Mouse (Mus musculus): ENCODE data around the gene Rfwd3.
"Not testable (repeated sequence)": the region's sequence is repeated elsewhere in the genome, so short reads cannot be mapped to it uniquely, and the experiment has no call there.

Rfwd3 gene

GRCm38 (mm10) chr8:111299821-111300568 is at the start of gene Rfwd3:
Rfwd3 (minus strand) TSS chr8:111300222.
- peak; percentile 99 for DNase-seq

GRCm38 (mm10) chr8:111343225-111343624 is 43.2 kb upstream of the Rfwd3 start:
- peak; percentile 78 for DNase-seq

- DNase-seq: no peak
These were observed 40.2 kb upstream of the Rfwd3 start for GRCm38 (mm10) chr8:111340186-111340585.

- no peak for DNase-seq
These were observed 38.6 kb upstream of the Rfwd3 start for GRCm38 (mm10) chr8:111338370-111339208.

GRCm38 (mm10) chr8:111337890-111338347 is 37.9 kb upstream of the Rfwd3 start, which contains the start of gene Mlkl:
Mlkl (minus strand) TSS chr8:111338177.
- DNase-seq: no peak

- DNase-seq: no peak
These were observed 37.4 kb upstream of the Rfwd3 start for GRCm38 (mm10) chr8:111337311-111337889.

GRCm38 (mm10) chr8:111336692-111337091 is 36.7 kb upstream of the Rfwd3 start:
- no peak for DNase-seq

GRCm38 (mm10) chr8:111325222-111325790 is 25.3 kb upstream of the Rfwd3 start:
- DNase-seq: no peak

- DNase-seq: no peak
These were observed 14.7 kb upstream of the Rfwd3 start for GRCm38 (mm10) chr8:111314729-111315128.

GRCm38 (mm10) chr8:111313961-111314360 is 13.9 kb upstream of the Rfwd3 start:
- DNase-seq: not testable (repeated sequence)

- DNase-seq: no peak
These were observed 12.7 kb upstream of the Rfwd3 start for GRCm38 (mm10) chr8:111312758-111313162.

- DNase-seq: not testable (repeated sequence)
These were observed 10.0 kb upstream of the Rfwd3 start for GRCm38 (mm10) chr8:111310006-111310405.

- DNase-seq: no peak
These were observed 5.2 kb upstream of the Rfwd3 start for GRCm38 (mm10) chr8:111305031-111305730.

GRCm38 (mm10) chr8:111304359-111304758 is 4.3 kb upstream of the Rfwd3 start:
- DNase-seq: no peak

- not testable (repeated sequence) for DNase-seq
These were observed 3.2 kb upstream of the Rfwd3 start for GRCm38 (mm10) chr8:111303076-111303803.

- no peak for DNase-seq
These were observed 850 bp upstream of the Rfwd3 start for GRCm38 (mm10) chr8:111300597-111301546.

GRCm38 (mm10) chr8:111299363-111299820 is 630 bp downstream of the Rfwd3 start:
- DNase-seq: peak; percentile 7

GRCm38 (mm10) chr8:111298011-111298410 is 2.0 kb downstream of the Rfwd3 start:
- DNase-seq: no peak

- no peak for DNase-seq
These were observed 8.3 kb downstream of the Rfwd3 start for GRCm38 (mm10) chr8:111291733-111292132.

- no peak for DNase-seq
These were observed 9.4 kb downstream of the Rfwd3 start for GRCm38 (mm10) chr8:111290586-111290985.
